8 mouse cellular contexts compared by ENCODE assay signal in the genomic region with DNA sequence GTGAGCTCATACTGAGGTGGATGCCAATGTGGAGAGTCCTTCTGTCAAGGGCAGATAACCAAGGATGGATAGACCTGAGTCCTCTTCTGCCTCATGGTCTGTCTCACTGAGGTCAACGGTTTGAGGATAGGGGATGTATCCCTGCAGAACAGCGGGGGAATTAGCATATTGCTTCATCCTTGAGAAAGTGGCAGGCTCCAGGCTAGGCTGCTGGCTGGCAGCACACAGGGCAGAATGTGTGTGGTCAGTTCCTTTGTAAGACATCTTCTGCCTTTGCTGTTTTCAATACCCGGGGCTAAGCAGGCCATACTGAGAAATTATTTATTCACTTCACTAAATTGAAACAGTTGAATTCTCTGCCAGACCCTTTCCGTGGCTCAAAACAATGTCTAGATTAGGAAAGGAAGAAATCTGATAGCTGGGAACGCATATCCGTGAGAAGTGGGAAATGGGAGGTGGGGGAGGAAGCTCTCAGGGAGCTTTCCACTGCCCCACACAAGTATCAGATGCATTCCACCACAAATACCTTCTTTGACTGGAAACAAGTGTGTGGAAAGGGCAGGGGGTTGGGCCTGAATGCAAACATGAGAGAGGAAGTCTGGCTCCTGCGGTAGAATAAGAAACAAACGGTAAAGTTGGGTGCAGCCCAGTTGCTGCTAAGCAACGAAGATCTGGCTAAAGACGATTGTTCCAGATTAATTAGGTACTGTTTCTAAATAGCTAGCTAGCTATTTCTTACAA. TPM values are rescaled to one million over a fixed set of nuclear protein-coding genes. Genes with fewer than 3 reads are reported as not detected.
DNase-seq lines count a peak whose midpoint lies in the region; ATAC-seq and TF ChIP-seq lines count a peak whose summit lies in the region.

No protein-coding gene starts in this region.

- no peak for TF ChIP-seq CTCF in left cerebral cortex, adult 2 months (IDR thresholded peaks at IDR 0.05)

- intact Hi-C loops in left cerebral cortex, adult 2 months (cut with DNase I): no loop called here

- no peaks in the 10 kb centered on the region for H3K9me3 ChIP-seq in embryonic facial prominence, embryonic 14.5 days (ENCODE audit: control insufficient read depth, low read length)
- H3K9me3 ChIP-seq in hindbrain, embryonic 16.5 days (ENCODE audit: control insufficient read depth, low read length): no peaks in the 10 kb centered on the region; the same call in 1 of the 2 replicates
- no peaks in the 10 kb centered on the region; the same call in 1 of the 2 replicates for H3K9me3 ChIP-seq in midbrain, embryonic 14.5 days (ENCODE audit: control insufficient read depth, low read length)

- no peaks in the 10 kb centered on the region for H3K27me3 ChIP-seq in embryonic facial prominence, embryonic 14.5 days (replicated peaks; ENCODE audit: control insufficient read depth, insufficient read depth, low read length)
- no peaks in the 10 kb centered on the region for H3K27me3 ChIP-seq in hindbrain, embryonic 16.5 days (replicated peaks; ENCODE audit: control insufficient read depth, insufficient read depth, low read length)
- no peaks in the 10 kb centered on the region for H3K27me3 ChIP-seq in midbrain, embryonic 14.5 days (ENCODE audit: control insufficient read depth, insufficient read depth, low read length)

- H3K36me3 ChIP-seq in embryonic facial prominence, embryonic 14.5 days (ENCODE audit: control insufficient read depth, insufficient read depth, low read length): no peaks in the 10 kb centered on the region
- H3K36me3 ChIP-seq in hindbrain, embryonic 16.5 days (ENCODE audit: control insufficient read depth, insufficient read depth, low read length): no peaks in the 10 kb centered on the region
- no peaks in the 10 kb centered on the region for H3K36me3 ChIP-seq in midbrain, embryonic 14.5 days (ENCODE audit: control insufficient read depth, insufficient read depth, low read length)

- peak overlapping the region; percentile 50; the same call in 1 of the 2 replicates for H3K27ac ChIP-seq in left cerebral cortex, adult 2 months
- H3K27ac ChIP-seq in embryonic facial prominence, embryonic 14.5 days (replicated peaks; ENCODE audit: low read depth, low read length): peak overlapping the region; percentile 78
- H3K27ac ChIP-seq in hindbrain, embryonic 16.5 days (ENCODE audit: low read depth, low read length): peak overlapping the region; percentile 36
- peak overlapping the region; percentile 38 for H3K27ac ChIP-seq in midbrain, embryonic 14.5 days (replicated peaks; ENCODE audit: low read depth, low read length)

- WGBS in embryonic facial prominence, embryonic 14.5 days: 11% methylated on average over 10 of the region's 10 CpGs
- WGBS in hindbrain, embryonic 16.5 days: 23% methylated on average over 10 of the region's 10 CpGs
- 40% methylated on average over 10 of the region's 10 CpGs for WGBS in midbrain, embryonic 14.5 days

- no peak for DNase-seq in left cerebral cortex, adult 2 months (ENCODE audit: extremely low spot score in 1 of 2, low spot score in 2 of 2)
- DNase-seq in left cerebral cortex, adult 18-20 months (ENCODE audit: low spot score in 2 of 2): no peak
- DNase-seq in embryonic facial prominence, embryonic 14.5 days (ENCODE audit: low spot score): peak; percentile 89
- DNase-seq in midbrain, embryonic 14.5 days: peak; percentile 45
- no peak for DNase-seq in cerebellum, adult 9-11 months
- no peak for DNase-seq in layer of hippocampus, adult 8-10 months (ENCODE audit: low spot score in 2 of 2)
- DNase-seq in gastrocnemius, postnatal 10 days: no peak

- H3K4me3 ChIP-seq in left cerebral cortex, adult 2 months: no peak overlapping the region
- H3K4me3 ChIP-seq in embryonic facial prominence, embryonic 14.5 days (ENCODE audit: low read depth, low read length): no peak overlapping the region
- no peak overlapping the region for H3K4me3 ChIP-seq in hindbrain, embryonic 16.5 days (ENCODE audit: low read length)
- no peak overlapping the region for H3K4me3 ChIP-seq in midbrain, embryonic 14.5 days (replicated peaks; ENCODE audit: low read depth, low read length)

- no peak overlapping the region for H3K9ac ChIP-seq in embryonic facial prominence, embryonic 14.5 days (ENCODE audit: low read depth, low read length)
- no peak overlapping the region for H3K9ac ChIP-seq in hindbrain, embryonic 16.5 days (ENCODE audit: low read depth, low read length)
- no peak overlapping the region for H3K9ac ChIP-seq in midbrain, embryonic 14.5 days (replicated peaks; ENCODE audit: low read length)

- peak; percentile 86 for ATAC-seq in embryonic facial prominence, embryonic 14.5 days (ENCODE audit: low read depth)
- peak; percentile 76 for ATAC-seq in hindbrain, embryonic 16.5 days
- no peak for ATAC-seq in midbrain, embryonic 14.5 days (ENCODE audit: low FRiP score, low TSS enrichment)

- H3K4me1 ChIP-seq in embryonic facial prominence, embryonic 14.5 days (ENCODE audit: control insufficient read depth, insufficient read depth, low read length): peaks cover 17% of the 10 kb centered on the region; the same call in 1 of the 2 replicates
- peaks cover 2% of the 10 kb centered on the region; the same call in 1 of the 2 replicates for H3K4me1 ChIP-seq in hindbrain, embryonic 16.5 days (ENCODE audit: control insufficient read depth, insufficient read depth, low read depth, low read length)
- peaks cover 9% of the 10 kb centered on the region; the same call in 1 of the 2 replicates for H3K4me1 ChIP-seq in midbrain, embryonic 14.5 days (ENCODE audit: control insufficient read depth, insufficient read depth, low read length)

- H3K4me2 ChIP-seq in embryonic facial prominence, embryonic 14.5 days (ENCODE audit: low read depth, low read length): peak overlapping the region; percentile 20; the same call in 1 of the 2 replicates
- no peak overlapping the region for H3K4me2 ChIP-seq in hindbrain, embryonic 16.5 days (ENCODE audit: low read length)
- H3K4me2 ChIP-seq in midbrain, embryonic 14.5 days (ENCODE audit: low read length): no peak overlapping the region

RNA-seq across cellular contexts. Expression of a gene that starts 44.4 kb away (rescaled TPM):
- total RNA-seq in left cerebral cortex, adult 2 months (2021): 1 to 10 TPM in 1 of 2 experiments, under 1 TPM in 1; 0.81 to 1.2 TPM
- total RNA-seq in left cerebral cortex, adult 18-20 months (2021): 1 to 10 TPM in 1 of 2 experiments, under 1 TPM in 1; 0.75 to 1.6 TPM
- 0.82 and 1.3 TPM in 2 replicates for polyA plus RNA-seq in embryonic facial prominence, embryonic 14.5 days (2014; fragmentation: Nextera tagmentation; extraction: Ambion mirVana)
- polyA plus RNA-seq in hindbrain, embryonic 16.5 days (2015; fragmentation: Nextera tagmentation; extraction: Ambion mirVana): 4.0 and 4.1 TPM in 2 replicates
- polyA plus RNA-seq in midbrain, embryonic 14.5 days (2014; fragmentation: Nextera tagmentation; extraction: Ambion mirVana): 3.5 and 4.5 TPM in 2 replicates
- under 1 TPM; 0.21 to 0.67 (median 0.53) TPM for total RNA-seq in layer of hippocampus, adult 8-10 months (2022)
- total RNA-seq in gastrocnemius, postnatal 10 days (2021): under 1 TPM; 0.16 to 0.23 TPM

RNA-seq across cellular contexts. Expression of a gene that starts 57.8 kb away (rescaled TPM):
- total RNA-seq in left cerebral cortex, adult 2 months (2021): 10 to 100 TPM; 10.8 to 11.6 TPM
- 10 to 100 TPM; 12.1 to 13.1 TPM for total RNA-seq in left cerebral cortex, adult 18-20 months (2021)
- 13.2 and 13.9 TPM in 2 replicates for polyA plus RNA-seq in embryonic facial prominence, embryonic 14.5 days (2014; fragmentation: Nextera tagmentation; extraction: Ambion mirVana)
- polyA plus RNA-seq in hindbrain, embryonic 16.5 days (2015; fragmentation: Nextera tagmentation; extraction: Ambion mirVana): 12.0 and 17.0 TPM in 2 replicates
- 7.1 and 8.7 TPM in 2 replicates for polyA plus RNA-seq in midbrain, embryonic 14.5 days (2014; fragmentation: Nextera tagmentation; extraction: Ambion mirVana)
- total RNA-seq in layer of hippocampus, adult 8-10 months (2022): 10 to 100 TPM; 18.3 to 22.9 (median 20.2) TPM
- 10 to 100 TPM; 16.3 to 20.0 TPM for total RNA-seq in gastrocnemius, postnatal 10 days (2021)

Comparison
In these comparisons a context has a peak if more than half of its experiments do, and no peak if none do; other contexts are left out.
1. DNase-seq: peak in embryonic facial prominence, embryonic 14.5 days (single experiment) and midbrain, embryonic 14.5 days (single experiment); none in left cerebral cortex, adult 2 months (0 of 2), left cerebral cortex, adult 18-20 months (0 of 2), cerebellum, adult 9-11 months (single experiment), layer of hippocampus, adult 8-10 months (0 of 2) and gastrocnemius, postnatal 10 days (single experiment).
2. Peak in every context shown above with its lines, with median percentiles within 50 percentile points of each other: H3K27ac ChIP-seq.